19 mouse cellular contexts compared by ENCODE assay signal in genomic region chr1:138282413-138283141, GRCm38 (mm10). TPM values are rescaled to one million over a fixed set of nuclear protein-coding genes. Genes with fewer than 3 reads are reported as not detected.
A peak's percentile ranks its signal among the peaks of the same experiment; 100 is the strongest.
DNase-seq lines count a peak whose midpoint lies in the region; ATAC-seq and TF ChIP-seq lines count a peak whose summit lies in the region.
"Had no signal": no experiment of that assay in that cellular context is flagged by ENCODE, and none has a peak within 500 bp of the region (broad histone marks: within the 10 kb centered on the region; RNA-seq: fewer than 3 reads in every experiment).

No protein-coding gene starts in this region.

- H3K9me3 ChIP-seq in forebrain, embryonic 14.5 days (replicated peaks; ENCODE audit: control insufficient read depth, low read length), result no peaks in the 10 kb centered on the region
- H3K9me3 ChIP-seq in forebrain, embryonic 12.5 days, result no peaks in the 10 kb centered on the region
- no peaks in the 10 kb centered on the region for H3K9me3 ChIP-seq in liver, postnatal 0 days (ENCODE audit: low read length)
- H3K9me3 ChIP-seq: heart, embryonic 15.5 days; hindbrain, embryonic 15.5 days; liver, embryonic 12.5 days had no signal

- 71% methylated on average over 3 of the region's 3 CpGs for WGBS in forebrain, embryonic 14.5 days
- WGBS in forebrain, embryonic 12.5 days, result 84% methylated on average over 3 of the region's 3 CpGs
- 75% methylated on average over 3 of the region's 3 CpGs for WGBS in liver, postnatal 0 days (ENCODE audit: insufficient replicate concordance)

- peak; percentile 75 for DNase-seq in forebrain, embryonic 14.5 days (ENCODE audit: low spot score)
- peak; percentile 38 to 57 for DNase-seq in layer of hippocampus, adult 2 months (ENCODE audit: low spot score in 2 of 2)
- no peak for DNase-seq in layer of hippocampus, postnatal 25 days (ENCODE audit: extremely low spot score in 1 of 2, low spot score in 1 of 2)
- DNase-seq in NIH3T3 (ENCODE audit: low read depth), result peak; percentile 70
- DNase-seq in layer of hippocampus, adult 9-10 months (ENCODE audit: low spot score), result peak; percentile 22
- no peak for DNase-seq in liver, postnatal 0 days
- DNase-seq in cerebellum, postnatal 36 days, result no peak
- DNase-seq: B cell, adult 2 months; kidney, adult 18-20 months; kidney, postnatal 36 days had no signal

- no peak overlapping the region for H3K4me2 ChIP-seq in forebrain, embryonic 14.5 days (ENCODE audit: low read length)
- no peak overlapping the region for H3K4me2 ChIP-seq in forebrain, embryonic 12.5 days
- H3K4me2 ChIP-seq in liver, postnatal 0 days (ENCODE audit: low read depth, low read length), result no peak overlapping the region
- H3K4me2 ChIP-seq: heart, embryonic 15.5 days; hindbrain, embryonic 15.5 days; liver, embryonic 12.5 days had no signal

- H3K27me3 ChIP-seq in forebrain, embryonic 14.5 days (replicated peaks; ENCODE audit: control insufficient read depth, insufficient read depth, low read length), result no peaks in the 10 kb centered on the region
- H3K27me3 ChIP-seq in forebrain, embryonic 12.5 days, result no peaks in the 10 kb centered on the region
- H3K27me3 ChIP-seq in liver, postnatal 0 days (ENCODE audit: insufficient read depth, low read length), result no peaks in the 10 kb centered on the region
- H3K27me3 ChIP-seq: heart, embryonic 15.5 days; hindbrain, embryonic 15.5 days; liver, embryonic 12.5 days had no signal

- TF ChIP-seq EP300 in liver, postnatal 0 days (IDR thresholded peaks at IDR 0.05; ENCODE audit: low read depth), result no peak

- no peak overlapping the region for H3K9ac ChIP-seq in forebrain, embryonic 14.5 days (ENCODE audit: low read length)
- H3K9ac ChIP-seq in forebrain, embryonic 12.5 days, result no peak overlapping the region
- H3K9ac ChIP-seq in liver, postnatal 0 days (replicated peaks), result no peak overlapping the region
- H3K9ac ChIP-seq: heart, embryonic 15.5 days; hindbrain, embryonic 15.5 days; liver, embryonic 12.5 days had no signal

- H3K27ac ChIP-seq in forebrain, embryonic 14.5 days (ENCODE audit: low read depth, low read length), result no peak overlapping the region
- H3K27ac ChIP-seq in forebrain, embryonic 12.5 days, result no peak overlapping the region
- peak overlapping the region; percentile 56; the same call in 1 of the 2 replicates for H3K27ac ChIP-seq in layer of hippocampus, adult 2 months
- H3K27ac ChIP-seq in liver, postnatal 0 days (ENCODE audit: low read depth), result no peak overlapping the region
- H3K27ac ChIP-seq: heart, embryonic 15.5 days; hindbrain, embryonic 15.5 days; liver, embryonic 12.5 days had no signal

- no peaks in the 10 kb centered on the region for H3K4me1 ChIP-seq in forebrain, embryonic 14.5 days (ENCODE audit: control insufficient read depth, insufficient read depth, low read length)
- H3K4me1 ChIP-seq in forebrain, embryonic 12.5 days, result no peaks in the 10 kb centered on the region
- H3K4me1 ChIP-seq in liver, postnatal 0 days (ENCODE audit: insufficient read depth), result no peaks in the 10 kb centered on the region
- H3K4me1 ChIP-seq: heart, embryonic 15.5 days; hindbrain, embryonic 15.5 days; liver, embryonic 12.5 days had no signal

- H3K4me3 ChIP-seq in forebrain, embryonic 14.5 days (ENCODE audit: low read depth, low read length), result no peak overlapping the region
- H3K4me3 ChIP-seq in forebrain, embryonic 12.5 days (replicated peaks), result no peak overlapping the region
- no peak overlapping the region for H3K4me3 ChIP-seq in layer of hippocampus, adult 2 months
- H3K4me3 ChIP-seq in liver, postnatal 0 days (ENCODE audit: low read depth, low read length), result no peak overlapping the region
- H3K4me3 ChIP-seq: heart, embryonic 15.5 days; hindbrain, embryonic 15.5 days; liver, embryonic 12.5 days had no signal

- peak; percentile 23; the same call in 1 of the 2 replicates for ATAC-seq in forebrain, embryonic 14.5 days
- ATAC-seq in forebrain, embryonic 12.5 days (ENCODE audit: low FRiP score), result no peak
- ATAC-seq in liver, postnatal 0 days, result no peak
- ATAC-seq: liver, embryonic 12.5 days had no signal

- no peaks in the 10 kb centered on the region for H3K36me3 ChIP-seq in forebrain, embryonic 14.5 days (ENCODE audit: control insufficient read depth, insufficient read depth, low read length)
- no peaks in the 10 kb centered on the region for H3K36me3 ChIP-seq in forebrain, embryonic 12.5 days (replicated peaks)
- no peaks in the 10 kb centered on the region for H3K36me3 ChIP-seq in liver, postnatal 0 days (replicated peaks; ENCODE audit: insufficient read depth, low read length)
- H3K36me3 ChIP-seq: heart, embryonic 15.5 days; hindbrain, embryonic 15.5 days; liver, embryonic 12.5 days had no signal

- no peak for TF ChIP-seq CTCF in layer of hippocampus, adult 2 months (conservative IDR thresholded peaks at IDR 0.05)
- TF ChIP-seq CTCF in liver, postnatal 0 days (IDR thresholded peaks at IDR 0.05; ENCODE audit: low read depth), result no peak

RNA-seq across cellular contexts. Expression of gene Atp6v1g3, which starts 9.0 kb away (rescaled TPM):
- polyA plus RNA-seq in forebrain, embryonic 14.5 days (2014; fragmentation: Nextera tagmentation; extraction: Ambion mirVana), result not detected in 2 replicates
- polyA plus RNA-seq in forebrain, embryonic 12.5 days (2016; fragmentation: Nextera tagmentation; extraction: Ambion mirVana), result 0.23 TPM in 1 of 2 replicates, not detected in the other
- total RNA-seq in layer of hippocampus, adult 2 months (2021), result not detected
- not detected for total RNA-seq in layer of hippocampus, postnatal 25 days (2021)
- not detected in 2 replicates for polyA plus RNA-seq in liver, postnatal 0 days (2015; fragmentation: Nextera tagmentation; extraction: Ambion mirVana)
- total RNA-seq: granulocyte monocyte progenitor cell, adult 5-6 weeks; left cerebral cortex, postnatal 10 days; megakaryocyte, adult 5-6 weeks had no signal
- polyA plus RNA-seq: cerebellum, adult 2 months; heart, embryonic 15.5 days; hindbrain, embryonic 15.5 days; liver, embryonic 12.5 days; neural tube, embryonic 14.5 days had no signal

Comparison
In these comparisons a context has a peak if more than half of its experiments do, and no peak if none do; other contexts are left out.
1. DNase-seq: peak in forebrain, embryonic 14.5 days (single experiment), layer of hippocampus, adult 2 months (2 of 2), NIH3T3 (single experiment) and layer of hippocampus, adult 9-10 months (single experiment); none in layer of hippocampus, postnatal 25 days (0 of 2), liver, postnatal 0 days (single experiment) and cerebellum, postnatal 36 days (0 of 2).